ENCODE assay signal across 1 mouse cellular context in genomic region chr19:53032647-53033046, GRCm38 (mm10).
TF ChIP-seq lines count a peak whose summit lies in the region.

No protein-coding gene starts in this region.

TF ChIP-seq in MEL, 35 proteins besides CTCF, POLR2A, EP300 and RAD21 (continued from another document):
- TF ChIP-seq MYB (IDR thresholded peaks at IDR 0.05; ENCODE audit: low read depth, low read length), result 0 out of 2 replicates have a peak, but pooled peaks have one; percentile 37
- TF ChIP-seq POLR2AphosphoS2 (IDR thresholded peaks at IDR 0.05; ENCODE audit: low read length), result no peak
